Mouse (Mus musculus) lung, embryonic 14.5 days (tissue): ENCODE data around the gene Cacna2d1. TPM values are rescaled to one million over a fixed set of nuclear protein-coding genes. Genes with fewer than 3 reads are reported as not detected.

Experiments
- ATAC-seq: fragments of 200-750 bp; cut with Nextera tagmentation; 2 replicates; pipeline ENCODE4 v1.8.0; 2017; ENCODE audit warnings: mild to moderate bottlenecking, moderate TSS enrichment, moderate library complexity; ENCODE audit not compliant: insufficient read depth
- DNase-seq: peaks from one replicate; pipeline ENCODE4 v3.0.0-alpha.2; 2015
- H3K27ac ChIP-seq: fragments of 300-500 bp; sonication (generic); 2 replicates; pipeline ENCODE4 v1.5.1; 2014; ENCODE audit warnings: low read depth, mild to moderate bottlenecking, moderate library complexity
- H3K27me3 ChIP-seq: fragments of 300-500 bp; sonication (generic); 2 replicates; pipeline ENCODE4 v1.6.1; 2014; ENCODE audit warnings: low read length, control low read depth; ENCODE audit not compliant: insufficient read depth
- H3K36me3 ChIP-seq: fragments of 300-500 bp; sonication (generic); 2 replicates; pipeline ENCODE4 v1.6.1; 2014; ENCODE audit warnings: control low read depth; ENCODE audit not compliant: insufficient read depth
- H3K4me1 ChIP-seq: fragments of 300-500 bp; sonication (generic); 2 replicates; pipeline ENCODE4 v1.6.1; 2014; ENCODE audit warnings: antibody characterized with exemption, control low read depth; ENCODE audit not compliant: insufficient read depth
- H3K4me2 ChIP-seq: fragments of 300-500 bp; sonication (generic); 2 replicates; pipeline ENCODE4 v1.6.1; 2014; ENCODE audit warnings: mild to moderate bottlenecking
- H3K4me3 ChIP-seq: fragments of 300-500 bp; sonication (generic); 2 replicates; pipeline ENCODE4 v1.5.1; 2014; ENCODE audit warnings: low read depth, low read length
- H3K9ac ChIP-seq: fragments of 300-500 bp; sonication (generic); 2 replicates; pipeline ENCODE4 v1.6.1; 2014
- H3K9me3 ChIP-seq: fragments of 300-500 bp; sonication (generic); 2 replicates; pipeline ENCODE4 v1.6.1; 2016; ENCODE audit warnings: low read depth, low read length, control low read depth
- CTCF ChIP-seq: IDR thresholded peaks from 2 replicates; pipeline ENCODE4 v1.5.1; 2016; ENCODE audit warnings: antibody characterized with exemption, low read depth
- WGBS: fragments of 180-500 bp; shearing (Covaris S2); extraction: QIAGEN DNeasy Blood & Tissue Kit; methylation state at CpG from one replicate; pipeline ENCODE4 v1.1.7; 2014; 5-methylcytosine and 5-hydroxymethylcytosine counted together
- polyA plus RNA-seq: library from polyadenylated mRNA; unstranded; fragments of >200 nt; fragmentation: Nextera tagmentation; extraction: Ambion mirVana; gene quantifications from 2 replicates; pipeline ENCODE4 v1.2.1, GENCODE M21; 2014

Gene Cacna2d1
- polyA plus RNA-seq, 1 experiment from 2014 or later: 15.6 TPM

DNA sequence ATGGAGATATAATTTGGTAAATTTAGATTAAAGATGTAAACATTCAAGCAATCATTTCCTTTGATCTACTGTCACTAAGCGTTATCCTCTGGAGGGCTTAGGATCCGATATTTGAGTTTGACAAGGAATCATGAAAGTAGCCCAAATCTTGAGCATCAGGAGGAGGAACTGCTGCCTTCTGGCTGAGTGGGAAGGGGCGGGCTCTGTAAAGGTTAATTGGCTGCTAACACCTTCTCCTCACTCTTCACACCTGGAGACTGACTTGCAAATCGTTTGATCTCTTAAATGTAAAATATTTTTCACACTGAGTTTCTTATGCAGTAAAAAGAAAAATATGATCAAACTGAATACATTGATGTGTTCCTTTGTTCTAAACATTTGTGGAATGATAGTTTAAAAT is 255.4 kb downstream of the Cacna2d1 start:
- Histone ChIP-seq H3K9ac (no peak overlapping the region), H3K27ac (no peak overlapping the region), H3K36me3 (no peaks in the 10 kb centered on the region), H3K4me3 (no peak overlapping the region), H3K4me1 (no peaks in the 10 kb centered on the region), H3K4me2 (no peak overlapping the region), H3K27me3 (no peaks in the 10 kb centered on the region), H3K9me3 (no peaks in the 10 kb centered on the region)
- ATAC-seq: no peak
- no peak for DNase-seq
- WGBS: 32% methylated on average over 4 of the region's 4 CpGs
- no peak for TF ChIP-seq CTCF

DNA sequence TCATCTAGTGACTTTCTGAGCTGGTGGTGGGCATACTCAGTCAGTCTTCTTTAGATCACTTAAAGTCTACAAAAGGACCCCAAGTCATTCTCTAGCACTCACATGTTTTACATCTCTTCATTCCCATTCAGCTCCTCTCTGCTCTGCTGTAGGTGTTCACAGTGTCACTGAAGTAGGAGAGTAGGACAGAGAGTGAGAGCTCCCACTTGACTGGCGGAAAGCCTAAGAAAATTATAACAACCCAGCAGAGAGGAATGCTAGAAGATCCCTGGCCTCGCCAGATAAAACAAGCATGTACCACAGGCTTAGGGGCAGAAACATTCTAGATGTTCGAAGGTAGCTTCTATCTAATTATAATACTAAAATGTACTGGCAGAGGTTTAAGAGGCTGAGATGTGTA is 256.7 kb downstream of the Cacna2d1 start:
- Histone ChIP-seq H3K4me2 (no peak overlapping the region), H3K4me1 (no peaks in the 10 kb centered on the region), H3K4me3 (no peak overlapping the region), H3K9me3 (no peaks in the 10 kb centered on the region), H3K9ac (no peak overlapping the region), H3K36me3 (no peaks in the 10 kb centered on the region), H3K27ac (no peak overlapping the region), H3K27me3 (no peaks in the 10 kb centered on the region)
- WGBS: 88% methylated on average over 3 of the region's 3 CpGs
- TF ChIP-seq CTCF: no peak
- ATAC-seq (no peak), DNase-seq (no peak)

DNA sequence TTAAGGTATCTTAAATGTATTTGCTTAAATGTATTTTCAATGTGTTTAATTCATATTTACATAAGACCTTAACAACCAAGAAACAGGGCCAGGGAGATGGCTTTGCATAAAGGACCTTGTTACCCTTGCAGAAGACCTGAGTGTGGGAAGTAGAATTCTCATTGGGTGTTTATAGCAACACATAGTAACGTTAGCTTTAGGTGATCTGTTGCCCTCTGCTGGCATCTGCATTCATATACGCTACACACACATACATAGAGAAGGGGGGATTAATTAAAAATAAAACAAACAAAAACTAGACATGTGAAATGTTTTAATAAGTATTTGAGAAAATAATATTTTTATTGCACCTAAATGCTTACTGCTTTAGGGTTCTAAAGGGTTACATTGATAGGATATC is 265.3 kb downstream of the Cacna2d1 start:
- Histone ChIP-seq H3K4me2 (no peak overlapping the region), H3K4me1 (no peaks in the 10 kb centered on the region), H3K9ac (no peak overlapping the region), H3K27me3 (no peaks in the 10 kb centered on the region), H3K36me3 (no peaks in the 10 kb centered on the region), H3K9me3 (no peaks in the 10 kb centered on the region), H3K27ac (no peak overlapping the region), H3K4me3 (no peak overlapping the region)
- DNase-seq: peak; percentile 64
- peak; percentile 41 for TF ChIP-seq CTCF
- 41% methylated on average over 2 of the region's 2 CpGs for WGBS
- ATAC-seq: no peak; the same call in 1 of the 2 replicates

DNA sequence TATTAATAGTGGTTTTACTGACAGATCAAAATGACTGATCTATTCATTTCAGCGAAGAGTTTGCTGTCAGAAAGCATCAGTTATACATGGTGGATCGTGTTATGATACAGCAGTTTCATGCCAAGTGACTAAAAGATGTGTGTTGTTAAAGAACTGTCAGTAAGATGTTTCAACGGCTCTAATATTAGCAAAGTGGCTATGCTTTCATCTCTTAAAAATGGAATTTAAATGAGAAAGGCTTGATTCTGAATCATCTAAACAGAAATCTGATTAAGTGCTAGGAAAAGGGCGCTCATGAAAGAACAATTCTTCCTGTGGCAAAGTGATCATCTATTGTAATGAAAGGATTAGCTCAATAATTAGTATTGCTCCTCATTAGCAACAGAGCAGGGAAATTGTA is 287.5 kb downstream of the Cacna2d1 start:
- Histone ChIP-seq H3K4me2 (no peak overlapping the region), H3K4me3 (no peak overlapping the region), H3K9me3 (no peaks in the 10 kb centered on the region), H3K27me3 (no peaks in the 10 kb centered on the region), H3K4me1 (no peaks in the 10 kb centered on the region), H3K27ac (no peak overlapping the region), H3K9ac (no peak overlapping the region), H3K36me3 (no peaks in the 10 kb centered on the region)
- ATAC-seq (no peak), DNase-seq (no peak)
- no peak for TF ChIP-seq CTCF
- WGBS: 53% methylated on average over 4 of the region's 4 CpGs

DNA sequence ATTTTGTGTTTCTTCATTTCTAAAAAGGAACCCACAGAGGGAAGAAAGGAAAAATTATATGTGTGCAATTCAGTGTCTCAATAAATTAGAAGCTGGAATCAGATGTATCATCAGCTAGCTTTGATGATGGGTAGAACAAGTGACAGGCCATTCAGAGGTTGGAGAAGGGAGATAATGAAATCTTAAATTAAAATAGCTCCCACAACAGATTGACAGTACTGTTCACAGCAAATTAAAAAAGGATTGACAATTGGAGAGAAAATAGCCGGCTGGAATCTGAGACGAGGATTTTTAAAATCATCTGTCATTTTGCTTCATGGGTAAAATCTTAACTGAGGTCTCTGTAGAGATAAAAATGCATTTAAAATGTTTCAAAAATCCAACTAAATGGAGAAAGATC is 290.9 kb downstream of the Cacna2d1 start:
- no peaks in the 10 kb centered on the region for H3K27me3 ChIP-seq
- no peaks in the 10 kb centered on the region for H3K9me3 ChIP-seq
- no peak for DNase-seq
- H3K36me3 ChIP-seq: no peaks in the 10 kb centered on the region
- H3K27ac ChIP-seq: no peak overlapping the region
- H3K4me2 ChIP-seq: no peak overlapping the region
- ATAC-seq: no peak
- H3K4me1 ChIP-seq: no peaks in the 10 kb centered on the region
- TF ChIP-seq CTCF: no peak
- no peak overlapping the region for H3K4me3 ChIP-seq
- no peak overlapping the region for H3K9ac ChIP-seq
- WGBS: 55% methylated on average over 2 of the region's 2 CpGs

DNA sequence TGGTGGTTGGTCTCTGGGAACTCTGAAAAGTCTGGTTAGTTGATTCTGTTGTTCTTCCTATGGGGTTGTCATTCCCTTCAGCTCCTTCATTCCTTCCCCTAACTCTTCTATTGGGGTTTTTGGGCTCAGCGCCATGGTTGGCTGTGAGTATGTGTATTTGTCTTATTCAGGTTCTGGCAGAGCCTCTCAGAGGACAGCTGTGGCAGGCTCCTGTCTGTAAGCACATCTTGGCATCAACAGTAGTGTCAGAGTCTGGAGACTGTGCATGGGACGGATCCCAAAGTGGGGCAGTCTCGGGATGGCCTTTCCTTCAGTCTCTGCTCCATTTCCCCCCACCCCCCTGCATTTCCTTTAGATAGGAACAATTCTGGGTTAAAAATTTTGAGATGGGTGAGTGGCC is 294.9 kb downstream of the Cacna2d1 start:
- Histone ChIP-seq H3K36me3 (no peaks in the 10 kb centered on the region), H3K9ac (no peak overlapping the region), H3K4me2 (no peak overlapping the region), H3K9me3 (no peaks in the 10 kb centered on the region), H3K4me1 (no peaks in the 10 kb centered on the region), H3K27me3 (no peaks in the 10 kb centered on the region), H3K4me3 (no peak overlapping the region), H3K27ac (no peak overlapping the region)
- DNase-seq (peak; percentile 77), ATAC-seq (peak; percentile 91)
- no peak for TF ChIP-seq CTCF
- WGBS: 43% methylated on average over 3 of the region's 3 CpGs

DNA sequence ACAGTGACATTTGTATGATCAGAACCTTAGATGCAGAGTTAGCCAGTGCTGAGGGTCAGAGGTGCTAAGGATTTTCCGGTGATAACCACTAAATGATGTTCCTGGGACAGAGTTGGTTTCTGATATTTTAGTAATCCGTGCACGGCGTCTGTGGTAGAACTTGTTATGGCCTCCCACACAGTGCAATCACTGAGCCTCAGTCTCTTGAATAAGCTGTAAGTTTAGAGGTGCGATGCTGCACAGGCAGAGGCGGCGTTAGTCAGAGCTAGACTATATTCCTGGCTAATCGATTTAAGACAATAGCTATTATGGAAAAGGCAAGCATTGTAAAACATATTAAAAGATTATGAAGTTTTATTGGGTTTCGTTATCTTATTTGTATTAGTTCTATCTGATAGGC is 297.0 kb downstream of the Cacna2d1 start:
- ATAC-seq (no peak), DNase-seq (no peak)
- no peaks in the 10 kb centered on the region for H3K27me3 ChIP-seq
- 82% methylated on average over 9 of the region's 9 CpGs for WGBS
- no peak overlapping the region for H3K9ac ChIP-seq
- H3K4me1 ChIP-seq: no peaks in the 10 kb centered on the region
- H3K27ac ChIP-seq: no peak overlapping the region
- TF ChIP-seq CTCF: no peak
- H3K4me2 ChIP-seq: no peak overlapping the region
- no peak overlapping the region for H3K4me3 ChIP-seq
- no peaks in the 10 kb centered on the region for H3K9me3 ChIP-seq
- no peaks in the 10 kb centered on the region for H3K36me3 ChIP-seq

DNA sequence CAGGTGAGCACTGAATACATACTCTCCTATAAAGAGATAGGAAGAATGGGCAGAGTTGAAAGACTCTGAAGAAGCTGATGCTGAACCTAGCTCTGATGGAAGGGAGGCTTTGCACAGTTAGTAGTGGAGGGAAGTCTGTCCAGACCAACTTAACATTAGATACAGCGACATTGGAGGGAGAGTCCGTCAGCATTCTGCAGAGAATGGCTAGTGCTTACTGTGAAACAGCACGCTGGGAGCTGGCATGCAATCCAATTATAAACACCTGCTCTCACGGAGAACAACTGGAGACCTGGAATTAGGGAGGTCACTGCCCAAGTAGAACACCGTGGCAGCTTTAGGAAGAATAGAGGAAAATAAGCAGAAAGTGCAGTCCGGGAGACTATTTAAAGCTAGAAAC is 300.4 kb downstream of the Cacna2d1 start:
- H3K4me3 ChIP-seq: no peak overlapping the region
- H3K9ac ChIP-seq: no peak overlapping the region
- H3K9me3 ChIP-seq: no peaks in the 10 kb centered on the region

More for the DNA sequence above, 300.4 kb downstream of the Cacna2d1 start:
- Histone ChIP-seq H3K4me2 (no peak overlapping the region), H3K27ac (no peak overlapping the region), H3K36me3 (no peaks in the 10 kb centered on the region), H3K27me3 (no peaks in the 10 kb centered on the region), H3K4me1 (no peaks in the 10 kb centered on the region)
- ATAC-seq: no peak
- 68% methylated on average over 6 of the region's 6 CpGs for WGBS
- no peak for DNase-seq
- TF ChIP-seq CTCF: no peak
